Mouse (Mus musculus) heart, postnatal 10 days (tissue): Measurements from ENCODE around the gene Zfp672. TPM values are rescaled to one million over a fixed set of nuclear protein-coding genes. Genes with fewer than 3 reads are reported as not detected.
"Not testable (repeated sequence)": the region's sequence is repeated elsewhere in the genome, so short reads cannot be mapped to it uniquely, and the experiment has no call there.

Experiments used
- DNase-seq, 2 experiments: peaks; one replicate each; pipeline ENCODE4 v3.0.0; 2021
- intact Hi-C: fragments of 180-260 bp; cut with DNase I; formaldehyde crosslinking; loops from one replicate; pipeline ENCODE4 v1.15.1; 2025
- total RNA-seq, 2 experiments: library from RNA; stranded (reverse); gene quantifications; 2 replicates each; pipeline ENCODE4 v1.2.3; 2021

The Zfp672 gene
- total RNA-seq, 2 experiments from 2014 or later, result 48.5 to 51.4 TPM

GRCm38 (mm10) chr11:58329906-58330275 lies 248 bp downstream of the Zfp672 start:
- DNase-seq, result no peak
- intact Hi-C loops, result loop anchor here (2.0 kb wide), 1 partner anchor 27 kb away; no protein-coding TSS in a partner anchor

GRCm38 (mm10) chr11:58326781-58327180 lies 3.4 kb downstream of the Zfp672 start:
- DNase-seq, result no peak
- intact Hi-C loops, result no loop called here

- intact Hi-C loops, result no loop called here
Observed at GRCm38 (mm10) chr11:58324614-58325229, 5.4 kb downstream of the Zfp672 start.

GRCm38 (mm10) chr11:58323570-58324340 lies 6.4 kb downstream of the Zfp672 start:
- intact Hi-C loops, result no loop called here
- DNase-seq, result peak in 1 of 2 experiments; percentile 23

More at GRCm38 (mm10) chr11:58324614-58325229, 5.4 kb downstream of the Zfp672 start:
- no peak for DNase-seq

DNA sequence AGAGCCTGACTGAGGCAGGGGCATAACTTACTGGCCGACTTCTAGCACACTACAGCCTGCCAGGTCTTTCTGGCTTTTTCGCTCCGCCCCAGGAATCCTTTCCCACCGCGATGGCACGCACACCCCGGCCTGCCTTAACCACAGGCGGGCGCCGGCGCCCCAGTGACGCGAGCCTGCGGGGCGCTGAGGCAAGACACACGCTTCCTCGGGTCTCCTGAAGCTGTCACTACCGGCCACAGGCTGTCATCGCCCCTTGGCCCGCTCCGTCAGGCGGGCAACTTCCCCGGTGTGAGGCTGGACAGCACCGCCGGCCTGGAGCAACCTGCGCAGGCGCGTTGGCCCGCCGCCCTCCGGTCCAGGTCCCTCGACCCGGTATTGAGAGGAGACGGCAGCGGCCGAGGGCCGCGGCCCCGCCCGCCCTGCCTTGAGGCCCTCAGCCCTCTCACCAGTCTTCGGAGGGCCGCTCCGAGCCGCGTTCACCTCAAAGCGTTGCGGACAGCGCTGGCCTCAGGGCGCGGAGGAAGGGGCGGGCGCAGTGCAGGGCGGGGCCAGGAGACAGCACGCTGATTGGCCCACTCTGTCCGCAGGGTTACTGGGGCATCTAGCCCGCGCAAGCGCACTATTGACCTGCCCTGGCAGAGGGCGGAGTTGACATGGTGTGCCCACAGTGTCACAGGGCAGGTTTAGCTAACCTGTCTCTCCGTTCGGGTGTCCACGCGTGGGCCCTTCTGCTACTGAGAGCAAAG lies 7.1 kb downstream of the Zfp672 start:
- peak; percentile 98 for DNase-seq
- intact Hi-C loops, result no loop called here

- intact Hi-C loops, result no loop called here
- no peak for DNase-seq
Observed at GRCm38 (mm10) chr11:58316768-58317390, 13.3 kb downstream of the Zfp672 start.

- no peak for DNase-seq
- intact Hi-C loops, result no loop called here
Observed at GRCm38 (mm10) chr11:58316344-58316743, 13.8 kb downstream of the Zfp672 start.

DNA sequence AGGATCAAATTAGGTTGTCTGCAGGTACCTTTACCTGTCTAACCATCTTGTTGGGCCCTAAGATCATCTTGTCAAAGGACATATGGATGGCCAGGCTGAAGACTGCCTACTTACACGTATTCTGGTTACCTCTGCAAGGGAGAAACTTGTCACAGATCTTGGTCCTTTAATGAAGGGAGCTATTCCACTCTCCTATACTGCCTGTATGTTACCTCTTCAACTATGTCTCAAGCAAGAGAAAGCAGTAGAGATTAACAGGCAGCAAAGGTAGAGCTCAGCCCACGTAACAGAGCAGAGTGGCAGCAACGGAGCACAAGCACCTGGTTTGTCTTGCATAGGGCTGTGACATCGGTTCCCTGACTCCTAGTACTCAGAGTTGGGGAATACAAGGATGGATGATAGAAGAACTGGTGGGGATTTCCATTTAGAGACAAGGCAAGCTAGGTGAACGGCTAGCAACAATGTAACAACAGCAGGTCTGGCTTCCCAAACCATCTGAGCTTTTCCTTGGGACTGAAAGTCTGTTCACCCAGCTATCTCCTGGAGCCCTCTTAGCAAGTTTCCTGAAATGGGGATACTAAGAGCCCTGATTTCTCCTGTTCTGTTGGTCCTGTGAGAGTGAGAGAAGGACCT lies 14.5 kb downstream of the Zfp672 start:
- intact Hi-C loops, result no loop called here
- DNase-seq, result no peak

DNA sequence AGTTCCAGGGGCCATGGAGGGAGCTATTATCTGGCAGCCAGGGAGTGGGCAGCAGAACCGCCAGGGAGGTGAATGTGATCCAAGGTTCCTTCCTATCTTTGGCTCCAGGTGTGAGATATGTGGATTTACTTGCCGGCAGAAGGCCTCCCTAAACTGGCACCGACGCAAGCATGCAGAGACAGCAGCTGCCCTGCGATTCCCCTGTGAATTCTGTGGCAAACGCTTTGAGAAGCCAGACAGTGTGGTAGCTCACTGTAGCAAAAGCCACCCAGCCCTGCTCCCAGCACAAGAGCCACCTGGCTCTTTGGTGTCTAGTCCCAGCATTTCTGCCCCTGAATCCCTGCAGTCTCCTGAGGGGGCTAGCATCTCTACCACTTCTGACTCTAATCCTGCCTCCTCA lies 16.1 kb downstream of the Zfp672 start:
- peak in 1 of 2 experiments; percentile 29 for DNase-seq
- intact Hi-C loops, result no loop called here

DNA sequence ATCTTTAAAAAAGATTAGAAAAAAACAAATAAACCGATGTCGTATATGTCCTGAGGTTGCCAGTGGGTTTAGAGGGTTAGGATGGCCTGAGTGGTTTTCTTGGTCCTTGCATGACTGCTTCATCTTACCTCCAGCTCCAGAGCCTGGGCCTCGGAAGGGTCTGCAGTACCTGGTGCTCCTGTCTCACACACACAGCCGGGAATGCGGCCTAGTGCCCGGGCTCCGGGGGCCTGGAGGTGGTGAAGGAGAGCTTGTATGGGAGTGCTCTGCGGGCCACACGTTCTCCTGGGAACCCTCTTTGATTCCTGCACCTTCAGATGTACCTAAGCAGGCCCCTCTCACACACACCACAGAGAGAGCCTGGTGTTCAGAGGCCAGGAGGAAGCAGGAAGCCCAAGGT lies 21.5 kb downstream of the Zfp672 start:
- intact Hi-C loops, result no loop called here
- DNase-seq, result no peak

DNA sequence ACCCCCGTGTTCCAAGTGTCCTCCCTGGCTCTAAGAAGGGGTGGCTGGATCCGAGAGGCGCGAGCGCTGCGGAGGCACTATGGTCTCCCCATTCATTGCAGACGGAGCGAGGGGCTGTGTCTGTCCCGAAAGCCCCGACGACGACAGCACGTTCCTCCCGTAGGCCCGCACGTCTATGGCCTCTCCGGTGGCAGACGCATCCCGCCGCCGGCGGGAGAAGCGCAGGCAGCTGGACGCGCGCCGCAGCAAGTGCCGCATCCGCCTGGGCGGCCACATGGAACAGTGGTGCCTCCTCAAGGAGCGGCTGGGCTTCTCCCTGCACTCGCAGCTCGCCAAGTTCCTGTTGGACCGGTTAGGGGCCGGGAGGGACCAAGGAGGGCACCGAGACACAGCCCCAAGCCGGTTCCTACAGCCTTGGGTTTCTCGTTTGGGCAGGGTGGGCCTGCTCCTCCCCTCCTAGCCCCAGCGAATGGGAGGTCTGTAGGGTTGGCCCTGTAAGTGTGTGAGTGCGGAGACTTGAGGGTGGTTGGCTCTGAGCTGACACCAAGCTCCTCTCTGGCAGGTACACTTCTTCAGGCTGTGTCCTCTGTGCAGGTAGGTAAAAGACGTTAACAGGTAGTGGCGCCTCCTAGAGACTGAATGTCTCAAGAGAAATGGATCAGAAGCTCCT lies 22.6 kb downstream of the Zfp672 start:
- intact Hi-C loops, result no loop called here

GRCm38 (mm10) chr11:58306860-58307308 lies 23.3 kb downstream of the Zfp672 start, which contains the start of gene Zfp692:
Zfp692 (plus strand) TSS chr11:58307069.
- intact Hi-C loops, result no loop called here
- DNase-seq, result peak; percentile 95 to 96

More for the DNA sequence above, 22.6 kb downstream of the Zfp672 start:
- peak; percentile 64 to 66 for DNase-seq

DNA sequence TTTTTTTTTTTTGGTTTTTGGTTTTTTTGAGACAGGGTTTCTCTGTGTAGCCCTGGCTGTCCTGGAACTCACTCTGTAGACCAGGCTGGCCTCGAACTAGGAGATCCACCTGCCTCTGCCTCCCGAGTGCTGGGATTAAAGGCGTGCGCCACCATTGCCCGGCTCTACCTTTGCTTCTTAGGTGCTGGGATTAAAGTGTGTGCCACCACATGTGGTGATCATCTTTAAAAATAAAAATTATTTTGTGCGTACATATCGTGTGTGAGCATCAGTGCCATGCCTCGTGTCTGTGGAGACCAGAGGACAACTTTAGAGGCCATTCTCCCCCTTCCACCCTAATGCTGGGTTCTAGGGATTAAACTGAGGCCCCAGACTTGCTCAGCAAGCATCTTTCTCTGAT lies 24.8 kb downstream of the Zfp672 start:
- DNase-seq, intact Hi-C loops: not testable (repeated sequence)

- no peak for DNase-seq
- intact Hi-C loops, result loop anchor here (2.0 to 5.0 kb wide), 2 partner anchors 27 to 351 kb away; partner anchors contain the start of genes Sh3bp5l and Zfp672
Observed at GRCm38 (mm10) chr11:58303594-58303993, 26.5 kb downstream of the Zfp672 start.

- intact Hi-C loops, result loop anchor here (2.0 to 5.0 kb wide), 2 partner anchors 28 to 351 kb away; partner anchors contain the start of genes Sh3bp5l and Zfp672
- no peak for DNase-seq
Observed at GRCm38 (mm10) chr11:58302774-58303445, 27.2 kb downstream of the Zfp672 start.

- intact Hi-C loops, result loop anchor here (1.0 to 5.0 kb wide), 6 partner anchors 29 to 350 kb away; partner anchors contain the start of genes Sh3bp5l and Zfp672
- peak; percentile 98 to 99 for DNase-seq
Observed at GRCm38 (mm10) chr11:58301837-58302754, 28.0 kb downstream of the Zfp672 start.

DNA sequence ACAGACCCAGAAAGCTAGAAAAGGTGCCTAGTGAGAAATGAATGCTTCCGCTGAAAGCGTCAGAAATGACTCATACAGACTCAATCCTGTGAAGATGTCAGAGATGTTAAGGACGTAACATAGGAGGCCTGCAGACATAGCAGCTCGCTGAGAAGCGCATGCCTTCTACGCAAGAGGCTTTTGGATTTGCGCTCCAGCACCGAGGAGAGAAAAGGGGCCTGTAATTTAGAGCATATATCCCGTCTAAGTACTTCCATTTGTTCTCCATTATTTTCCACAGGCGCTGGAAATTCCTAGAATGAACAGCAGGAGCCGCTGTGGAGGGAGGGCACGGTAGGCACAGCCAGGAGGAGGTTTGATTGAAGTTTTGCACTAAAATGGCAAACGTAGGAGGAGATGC lies 29.1 kb downstream of the Zfp672 start:
- peak; percentile 73 to 86 for DNase-seq
- intact Hi-C loops, result loop anchor here (1.0 to 5.0 kb wide), 5 partner anchors 100 to 349 kb away; no protein-coding TSS in a partner anchor

- intact Hi-C loops, result no loop called here
- DNase-seq, result no peak
Observed at GRCm38 (mm10) chr11:58297396-58297795, 32.7 kb downstream of the Zfp672 start.
